Mouse (Mus musculus) liver, embryonic 13.5 days (tissue): ENCODE measurements at regions not wholly inside any gene's neighbourhood (a gene's known extent, or its start where the extent isn't known, plus 50 kb on each side); places are given as distances from the start of the nearest gene placed in this dataset.

Experiments
- ATAC-seq: fragments of 200-750 bp; cut with Nextera tagmentation; 2 replicates; pipeline ENCODE4 v1.8.0; 2017; ENCODE audit warnings: low read depth, mild to moderate bottlenecking, moderate number of reproducible peaks, moderate library complexity
- DNase-seq: peaks from one replicate; pipeline ENCODE4 v3.0.0; 2022
- H3K27ac ChIP-seq: fragments of 300-500 bp; sonication (generic); 2 replicates; pipeline ENCODE4 v1.5.1; 2015; ENCODE audit warnings: moderate library complexity, mild to moderate bottlenecking, inconsistent platforms
- H3K27me3 ChIP-seq: fragments of 300-500 bp; sonication (generic); 2 replicates; pipeline ENCODE4 v1.6.1; 2015; ENCODE audit warnings: mild to moderate bottlenecking, inconsistent platforms
- H3K36me3 ChIP-seq: fragments of 300-500 bp; sonication (generic); 2 replicates; pipeline ENCODE4 v1.6.1; 2015; ENCODE audit warnings: mild to moderate bottlenecking, inconsistent platforms
- H3K4me1 ChIP-seq: fragments of 300-500 bp; sonication (generic); replicated peaks from 2 replicates; pipeline ENCODE4 v1.6.1; 2015; ENCODE audit warnings: inconsistent platforms
- H3K4me2 ChIP-seq: fragments of 300-500 bp; sonication (generic); 2 replicates; pipeline ENCODE4 v1.6.1; 2015; ENCODE audit warnings: inconsistent platforms, mild to moderate bottlenecking, moderate library complexity
- H3K4me3 ChIP-seq: fragments of 300-500 bp; sonication (generic); replicated peaks from 2 replicates; pipeline ENCODE4 v1.5.1; 2015; ENCODE audit warnings: mild to moderate bottlenecking, inconsistent platforms
- H3K9ac ChIP-seq: fragments of 300-500 bp; sonication (generic); 2 replicates; pipeline ENCODE4 v1.6.1; 2015; ENCODE audit warnings: mild to moderate bottlenecking, inconsistent platforms
- H3K9me3 ChIP-seq: fragments of 300-500 bp; sonication (generic); replicated peaks from 2 replicates; pipeline ENCODE4 v1.6.1; 2016; ENCODE audit warnings: inconsistent platforms
- WGBS: fragments of 180-500 bp; shearing (Covaris S2); methylation state at CpG from one replicate; pipeline ENCODE4 v1.1.7; 2015; ENCODE audit not compliant: insufficient replicate concordance; 5-methylcytosine and 5-hydroxymethylcytosine counted together

GRCm38 (mm10) chr12:107093326-107093725, 395.1 kb upstream of the 3110018I06Rik start:
- no peak overlapping the region for H3K4me2 ChIP-seq
- H3K27ac ChIP-seq = no peak overlapping the region
- ATAC-seq = no peak
- H3K4me3 ChIP-seq = no peak overlapping the region
- H3K36me3 ChIP-seq = no peaks in the 10 kb centered on the region
- no peaks in the 10 kb centered on the region for H3K9me3 ChIP-seq
- H3K9ac ChIP-seq = no peak overlapping the region
- WGBS = 75% methylated on average over 13 of the region's 13 CpGs
- no peaks in the 10 kb centered on the region for H3K27me3 ChIP-seq
- H3K4me1 ChIP-seq = no peaks in the 10 kb centered on the region
- DNase-seq = no peak

DNA sequence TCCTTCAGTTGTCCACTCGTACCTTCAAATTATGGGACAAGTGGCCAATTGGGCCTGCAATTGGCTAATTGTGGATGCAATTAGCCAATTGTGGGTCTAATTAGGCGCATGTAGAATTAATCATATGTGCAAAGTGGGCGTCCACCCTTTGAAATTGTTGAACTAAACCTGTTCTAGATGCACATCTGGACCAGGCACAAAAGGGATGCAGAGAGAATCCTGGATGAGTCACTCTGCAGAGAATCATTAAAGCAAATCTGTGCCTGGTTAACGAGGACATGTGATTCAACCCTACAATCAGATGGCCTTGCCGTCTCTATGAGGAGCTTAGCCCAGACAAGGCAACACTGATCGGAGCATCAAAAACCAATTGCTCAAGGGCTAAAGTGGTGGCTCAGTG, 393.0 kb upstream of the 3110018I06Rik start:
- no peak overlapping the region for H3K9ac ChIP-seq

DNA sequence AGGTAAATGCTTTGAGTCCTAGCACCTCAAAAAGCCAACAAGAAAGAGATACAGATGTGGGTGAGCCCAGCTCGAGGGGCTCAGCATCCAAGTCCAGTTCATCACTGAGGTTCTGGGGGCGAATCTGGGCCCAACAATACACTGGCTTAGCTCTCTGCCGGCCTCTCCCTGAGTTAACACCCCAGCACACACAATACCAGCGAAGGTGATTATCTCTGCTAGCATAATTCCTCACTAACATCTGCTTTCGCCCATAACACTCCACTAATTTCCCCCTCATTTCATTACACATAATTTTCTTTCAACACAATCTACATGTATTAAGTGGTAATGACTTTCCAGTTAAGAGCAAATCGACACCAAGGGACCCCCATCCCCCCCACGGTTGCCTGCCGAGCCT, 383.9 kb upstream of the 3110018I06Rik start:
- Histone ChIP-seq H3K27ac (no peak overlapping the region), H3K4me3 (no peak overlapping the region), H3K9ac (no peak overlapping the region), H3K27me3 (no peaks in the 10 kb centered on the region), H3K4me2 (no peak overlapping the region), H3K4me1 (no peaks in the 10 kb centered on the region), H3K36me3 (no peaks in the 10 kb centered on the region), H3K9me3 (0 out of 2 replicates have a peak, but pooled peaks cover 3% of the 10 kb centered on the region)
- 27% methylated on average over 8 of the region's 8 CpGs for WGBS
- DNase-seq (no peak), ATAC-seq (no peak)

More for the DNA sequence above, 393.0 kb upstream of the 3110018I06Rik start:
- no peak overlapping the region for H3K4me3 ChIP-seq
- no peaks in the 10 kb centered on the region for H3K36me3 ChIP-seq
- H3K9me3 ChIP-seq = no peaks in the 10 kb centered on the region
- 76% methylated on average over 6 of the region's 6 CpGs for WGBS
- H3K4me2 ChIP-seq = no peak overlapping the region
- DNase-seq (no peak), ATAC-seq (no peak)
- no peaks in the 10 kb centered on the region for H3K27me3 ChIP-seq
- H3K27ac ChIP-seq = no peak overlapping the region
- no peaks in the 10 kb centered on the region for H3K4me1 ChIP-seq

DNA sequence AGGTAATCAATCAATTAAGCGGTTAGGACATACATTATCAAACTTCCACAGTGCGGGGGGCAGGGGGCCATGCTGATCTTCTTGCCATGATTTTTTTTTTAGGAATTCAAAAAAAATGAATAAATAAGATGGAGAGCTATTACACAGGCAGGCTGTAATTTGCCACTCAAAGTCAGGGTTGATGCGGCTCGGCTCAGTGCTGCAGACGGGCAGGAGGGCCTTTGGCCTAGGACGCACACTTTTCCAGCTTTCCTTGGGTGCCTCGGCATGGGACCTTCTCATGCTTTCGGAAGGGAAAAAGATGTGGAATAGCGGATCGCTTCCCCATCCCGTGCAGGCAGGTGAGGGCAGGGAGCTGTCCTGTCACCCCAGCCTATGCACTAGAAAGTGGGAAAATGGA, 383.4 kb upstream of the 3110018I06Rik start:
- Histone ChIP-seq H3K4me1 (no peaks in the 10 kb centered on the region), H3K27ac (no peak overlapping the region), H3K9ac (no peak overlapping the region), H3K4me2 (no peak overlapping the region), H3K4me3 (no peak overlapping the region), H3K27me3 (no peaks in the 10 kb centered on the region), H3K9me3 (0 out of 2 replicates have a peak, but pooled peaks cover 3% of the 10 kb centered on the region), H3K36me3 (no peaks in the 10 kb centered on the region)
- WGBS = 55% methylated on average over 11 of the region's 11 CpGs
- DNase-seq (no peak), ATAC-seq (no peak)

GRCm38 (mm10) chr12:107111908-107112770, 376.3 kb upstream of the 3110018I06Rik start:
- H3K4me1 ChIP-seq = no peaks in the 10 kb centered on the region
- no peaks in the 10 kb centered on the region for H3K27me3 ChIP-seq
- no peak overlapping the region for H3K9ac ChIP-seq
- no peak overlapping the region for H3K27ac ChIP-seq
- no peak overlapping the region for H3K4me3 ChIP-seq
- 55% methylated on average over 18 of the region's 18 CpGs for WGBS
- no peak for DNase-seq
- H3K9me3 ChIP-seq = 0 out of 2 replicates have a peak, but pooled peaks cover 12% of the 10 kb centered on the region
- no peak overlapping the region for H3K4me2 ChIP-seq
- no peaks in the 10 kb centered on the region for H3K36me3 ChIP-seq
- no peak for ATAC-seq

DNA sequence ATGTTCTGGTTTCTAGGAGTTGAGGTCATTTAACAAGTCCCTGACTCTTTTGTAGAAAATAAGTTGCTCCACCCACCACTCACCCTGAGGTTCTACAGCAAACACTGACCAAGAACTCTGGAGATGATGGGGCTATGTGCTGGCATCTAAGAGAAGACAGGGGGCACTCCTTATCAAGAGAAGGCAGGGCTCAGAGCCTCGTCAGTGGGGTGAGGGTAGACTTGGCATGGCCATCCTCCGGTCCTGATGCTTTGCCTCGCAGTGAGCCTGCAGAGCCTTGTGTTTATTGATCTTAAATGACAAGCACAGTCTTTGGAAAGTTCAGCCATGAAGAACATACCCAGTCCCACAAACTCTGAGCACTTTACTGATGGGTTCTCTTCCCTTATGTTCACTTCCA, 370.1 kb upstream of the 3110018I06Rik start:
- DNase-seq = no peak
- no peak overlapping the region for H3K9ac ChIP-seq
- 55% methylated on average over 3 of the region's 3 CpGs for WGBS

DNA sequence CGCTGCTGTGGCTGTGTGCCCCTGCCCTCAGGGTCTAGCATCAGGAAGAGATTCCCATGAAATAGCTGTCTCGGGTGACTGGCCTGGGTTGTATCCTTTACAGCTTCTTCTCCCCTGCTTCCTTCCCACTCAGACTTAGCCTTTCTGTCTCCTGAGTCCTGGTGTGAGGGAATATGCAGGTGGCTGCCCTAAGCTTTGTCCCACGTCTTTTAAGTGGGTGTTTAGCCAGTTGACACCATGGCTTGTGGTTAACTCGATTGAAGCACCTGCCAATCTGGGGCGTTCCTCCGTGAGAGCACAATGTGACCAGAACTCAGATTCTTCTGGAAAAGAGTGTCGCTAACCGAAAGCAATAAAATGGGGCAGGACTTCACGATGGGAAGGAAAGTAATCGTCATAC, 369.4 kb upstream of the 3110018I06Rik start:
- no peaks in the 10 kb centered on the region for H3K4me1 ChIP-seq
- H3K9ac ChIP-seq = no peak overlapping the region
- H3K4me2 ChIP-seq = no peak overlapping the region
- no peak overlapping the region for H3K27ac ChIP-seq
- ATAC-seq = no peak
- no peak for DNase-seq
- H3K27me3 ChIP-seq = no peaks in the 10 kb centered on the region
- H3K36me3 ChIP-seq = no peaks in the 10 kb centered on the region
- no peaks in the 10 kb centered on the region for H3K9me3 ChIP-seq
- H3K4me3 ChIP-seq = no peak overlapping the region
- 62% methylated on average over 10 of the region's 10 CpGs for WGBS

More for the DNA sequence above, 370.1 kb upstream of the 3110018I06Rik start:
- no peak overlapping the region for H3K4me2 ChIP-seq
- ATAC-seq = no peak
- no peaks in the 10 kb centered on the region for H3K36me3 ChIP-seq
- H3K27ac ChIP-seq = no peak overlapping the region
- H3K4me1 ChIP-seq = no peaks in the 10 kb centered on the region
- no peaks in the 10 kb centered on the region for H3K9me3 ChIP-seq
- H3K4me3 ChIP-seq = no peak overlapping the region
- no peaks in the 10 kb centered on the region for H3K27me3 ChIP-seq

DNA sequence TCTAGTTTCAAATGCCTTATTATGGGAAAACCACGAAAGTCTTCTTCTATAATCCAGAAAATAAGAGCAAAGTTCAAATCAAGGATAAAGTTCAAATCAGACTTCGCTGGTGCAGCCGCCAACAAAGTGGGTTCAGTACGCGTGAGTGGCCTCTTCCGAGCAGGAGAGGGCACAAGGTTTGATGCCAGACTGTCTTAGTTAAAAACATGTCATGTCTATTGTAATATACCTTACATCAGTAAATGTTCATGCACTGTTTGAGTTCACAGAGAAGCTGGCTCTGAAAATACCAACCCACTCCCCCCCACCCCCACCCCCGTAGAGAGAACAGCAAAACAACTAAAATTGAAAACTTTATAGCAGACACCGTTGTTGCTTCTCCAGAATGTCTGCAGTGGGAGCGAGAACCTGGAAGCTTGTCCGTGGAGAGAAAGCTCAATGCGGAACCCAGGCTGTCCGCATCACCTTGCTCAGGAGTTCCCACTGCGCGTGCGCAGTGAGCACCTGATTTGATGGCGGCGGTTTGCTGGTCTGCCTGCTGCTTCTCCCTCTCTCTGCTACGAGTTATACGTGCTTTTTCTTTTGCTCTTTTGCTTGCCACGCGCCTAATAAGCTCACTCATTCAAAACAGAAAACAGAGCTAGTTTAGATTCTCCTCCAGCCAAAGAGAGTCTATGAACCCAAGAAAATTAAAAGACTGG, 367.8 kb upstream of the 3110018I06Rik start:
- Histone ChIP-seq H3K4me2 (no peak overlapping the region), H3K27ac (no peak overlapping the region), H3K4me3 (no peak overlapping the region), H3K9ac (no peak overlapping the region), H3K27me3 (no peaks in the 10 kb centered on the region), H3K9me3 (no peaks in the 10 kb centered on the region), H3K4me1 (no peaks in the 10 kb centered on the region), H3K36me3 (no peaks in the 10 kb centered on the region)
- no peak for ATAC-seq
- 74% methylated on average over 21 of the region's 21 CpGs for WGBS
- DNase-seq = no peak

- Histone ChIP-seq H3K4me3 (no peak overlapping the region), H3K4me1 (no peaks in the 10 kb centered on the region), H3K9ac (no peak overlapping the region), H3K36me3 (no peaks in the 10 kb centered on the region), H3K4me2 (no peak overlapping the region), H3K27me3 (no peaks in the 10 kb centered on the region), H3K27ac (no peak overlapping the region), H3K9me3 (no peaks in the 10 kb centered on the region)
- DNase-seq = no peak
- ATAC-seq = no peak
- WGBS = 57% methylated on average over 4 of the region's 4 CpGs
Observed at GRCm38 (mm10) chr12:107121990-107122389, 366.4 kb upstream of the 3110018I06Rik start.

GRCm38 (mm10) chr12:107123661-107124060, 364.8 kb upstream of the 3110018I06Rik start:
- H3K36me3 ChIP-seq = no peaks in the 10 kb centered on the region
- ATAC-seq = no peak
- H3K9ac ChIP-seq = no peak overlapping the region
- WGBS = 65% methylated on average over 8 of the region's 8 CpGs
- no peaks in the 10 kb centered on the region for H3K4me1 ChIP-seq
- no peak overlapping the region for H3K4me2 ChIP-seq
- no peak overlapping the region for H3K27ac ChIP-seq
- DNase-seq = no peak
- H3K9me3 ChIP-seq = no peaks in the 10 kb centered on the region
- H3K4me3 ChIP-seq = no peak overlapping the region
- H3K27me3 ChIP-seq = no peaks in the 10 kb centered on the region

GRCm38 (mm10) chr12:107124263-107124885, 364.1 kb upstream of the 3110018I06Rik start:
- no peaks in the 10 kb centered on the region for H3K36me3 ChIP-seq
- no peak overlapping the region for H3K9ac ChIP-seq
- DNase-seq (no peak), ATAC-seq (no peak)
- H3K4me2 ChIP-seq = no peak overlapping the region
- no peaks in the 10 kb centered on the region for H3K9me3 ChIP-seq
- no peak overlapping the region for H3K27ac ChIP-seq
- H3K4me1 ChIP-seq = no peaks in the 10 kb centered on the region
- H3K4me3 ChIP-seq = no peak overlapping the region
- 83% methylated on average over 17 of the region's 17 CpGs for WGBS
- H3K27me3 ChIP-seq = no peaks in the 10 kb centered on the region
